Mouse (Mus musculus) 3T3-L1 (cell line): ENCODE results near the gene Pdcd1lg2.
A peak's percentile ranks its signal among the peaks of the same experiment; 100 is the strongest.
"Not testable (repeated sequence)": the region's sequence is repeated elsewhere in the genome, so short reads cannot be mapped to it uniquely, and the experiment has no call there.

Experiments
- DNase-seq: peaks from one replicate; pipeline ENCODE4 v3.0.0-alpha.2; 2015; ENCODE audit warnings: low read depth, low spot score

Gene Pdcd1lg2

DNA sequence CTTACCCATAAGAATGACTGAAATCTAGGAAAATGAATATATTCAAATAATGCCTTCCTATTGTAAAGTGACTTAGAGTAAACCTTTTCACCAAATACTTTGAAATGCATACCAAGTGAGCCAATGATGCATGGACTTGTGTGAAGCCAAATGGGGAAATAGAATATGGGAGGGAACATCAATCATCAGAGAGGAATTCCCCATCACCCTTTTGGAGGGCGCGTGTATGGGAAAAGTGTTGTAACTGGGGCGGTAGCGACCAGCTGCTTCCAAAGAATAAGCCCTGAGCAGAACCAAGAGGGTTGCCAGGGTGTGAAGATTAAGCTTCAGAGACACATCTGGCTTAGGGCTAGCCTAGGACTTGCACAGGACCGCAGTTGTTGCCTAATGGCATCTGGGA is 27.4 kb upstream of the Pdcd1lg2 start:
- no peak for DNase-seq

DNA sequence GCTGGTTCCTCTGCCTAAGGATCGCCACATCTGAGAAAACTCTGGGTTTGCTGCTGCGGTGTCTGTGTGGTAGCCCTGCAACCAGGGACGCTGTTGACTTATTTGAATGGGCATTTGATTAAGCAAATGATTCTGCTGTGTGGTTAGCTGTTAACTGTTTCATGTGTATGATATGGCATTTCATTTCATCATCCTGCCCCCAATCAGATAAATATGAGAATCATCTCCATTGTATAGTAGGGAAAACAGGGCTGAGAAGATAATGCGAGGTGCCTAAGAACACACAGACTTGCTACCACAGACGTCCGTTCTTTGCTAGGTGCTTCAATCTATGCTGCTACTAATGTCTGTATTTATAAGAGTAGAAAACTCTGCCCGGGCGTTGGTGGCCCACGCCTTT is 26.3 kb upstream of the Pdcd1lg2 start:
- DNase-seq: no peak

DNA sequence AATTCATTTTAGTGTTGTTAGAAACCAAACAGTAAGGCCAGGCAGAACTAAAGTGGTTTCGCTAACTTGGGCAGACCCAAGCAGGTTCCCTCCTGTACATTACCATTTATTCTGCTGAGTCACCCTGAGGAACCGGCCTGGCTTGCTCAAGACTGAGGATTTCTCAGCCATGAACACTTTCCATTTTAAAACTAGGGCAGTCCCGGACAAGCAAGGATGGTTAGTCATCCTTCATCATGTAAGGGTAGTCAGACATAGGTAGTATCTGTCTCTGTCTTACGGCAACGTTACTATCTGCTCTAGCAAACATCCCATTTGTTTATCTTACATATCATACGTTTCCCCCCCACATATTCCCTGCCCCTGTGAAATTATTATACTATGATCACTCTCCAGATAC is 25.7 kb upstream of the Pdcd1lg2 start:
- DNase-seq: peak; percentile 21

DNA sequence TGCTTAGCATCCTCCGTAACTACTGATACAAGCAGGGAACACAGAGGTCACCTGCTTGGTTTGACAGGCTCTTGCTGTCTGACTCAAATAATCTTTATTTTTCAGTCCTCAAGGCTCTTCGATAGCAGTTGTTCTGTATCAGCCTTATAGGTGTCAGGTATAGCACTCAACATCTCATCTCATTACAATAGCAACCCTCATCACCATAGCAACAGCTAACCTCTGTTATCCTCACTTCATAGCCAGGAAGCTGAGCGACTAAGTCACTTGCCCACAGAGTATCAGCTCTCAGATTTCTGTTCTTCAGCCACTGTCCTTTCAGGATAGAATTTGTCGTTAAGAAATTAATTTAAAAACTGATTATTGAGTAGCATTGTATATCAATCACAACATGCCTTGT is 24.9 kb upstream of the Pdcd1lg2 start:
- no peak for DNase-seq

DNA sequence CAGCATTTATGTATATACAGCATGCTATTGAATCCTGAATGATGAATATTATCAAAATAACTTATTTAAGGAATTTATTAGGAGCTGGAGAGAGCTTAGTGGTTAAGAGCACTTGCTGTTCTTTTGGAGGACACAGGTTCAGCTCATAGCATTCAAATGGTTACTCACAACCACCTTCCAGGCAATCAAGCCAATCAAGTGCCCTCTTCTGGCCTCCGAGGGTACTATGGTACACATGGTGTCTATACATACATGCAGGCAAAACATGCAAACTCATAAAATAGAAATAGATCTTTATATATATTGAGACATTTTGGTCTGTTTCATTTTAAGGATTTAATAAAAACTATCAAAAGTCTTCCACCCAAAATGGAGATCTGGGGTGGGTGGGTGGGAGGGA is 21.9 kb upstream of the Pdcd1lg2 start:
- DNase-seq: no peak

DNA sequence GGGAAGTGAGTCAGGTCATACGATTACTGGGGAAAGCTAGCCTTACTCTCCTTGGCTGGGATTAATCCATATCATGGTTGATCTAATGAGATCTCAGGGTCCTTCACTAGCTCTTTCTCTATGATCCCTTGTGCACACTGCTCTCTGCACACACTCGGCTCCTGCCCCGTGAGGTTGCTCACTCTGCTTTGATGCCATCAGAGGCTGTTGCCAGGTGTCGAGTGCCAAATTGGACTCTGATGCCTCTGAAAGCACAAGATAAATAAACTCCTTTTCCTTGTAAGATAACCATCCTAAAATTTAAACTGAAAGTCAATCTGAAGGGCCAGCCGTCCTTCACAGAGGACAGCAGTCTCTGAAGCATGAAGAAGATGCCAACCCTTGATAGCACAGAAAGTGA is 20.2 kb upstream of the Pdcd1lg2 start:
- DNase-seq: no peak

DNA sequence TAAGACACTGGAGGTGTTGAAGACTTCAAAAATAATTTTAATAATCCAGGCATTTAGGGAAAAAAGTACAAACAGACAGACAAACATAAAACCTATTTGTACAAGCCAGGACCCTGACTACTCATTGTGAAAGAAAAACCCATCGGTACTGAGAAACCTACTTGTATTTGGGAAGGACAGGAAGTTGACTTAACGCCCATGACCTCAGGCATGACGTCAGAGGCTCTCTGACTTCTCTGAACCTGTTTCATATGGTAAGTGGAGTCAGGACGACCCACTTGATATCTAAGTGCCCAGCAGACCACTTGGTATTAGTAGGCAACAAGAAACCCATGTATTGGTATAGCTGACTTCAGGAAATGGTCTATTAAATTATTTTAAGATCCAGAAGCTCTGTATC is 19.4 kb upstream of the Pdcd1lg2 start:
- DNase-seq: no peak

DNA sequence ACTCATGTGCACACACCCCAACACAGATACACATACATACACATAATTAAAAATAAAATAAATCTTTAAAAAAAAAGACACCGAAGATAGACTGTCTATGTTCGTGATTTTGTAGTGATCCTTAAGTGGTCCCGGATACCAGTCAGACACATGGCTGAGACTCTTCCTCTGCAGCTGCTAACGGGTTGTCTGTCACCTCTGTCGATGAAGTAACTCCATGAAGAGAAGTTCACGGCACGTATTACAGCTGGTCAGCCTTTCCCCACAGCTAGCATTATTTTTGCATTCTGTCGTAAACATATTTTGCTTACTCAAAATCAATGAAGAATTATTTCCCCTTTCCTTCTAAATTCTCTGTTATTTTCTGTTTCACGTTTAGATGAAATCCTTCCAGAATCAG is 17.4 kb upstream of the Pdcd1lg2 start:
- DNase-seq: no peak

DNA sequence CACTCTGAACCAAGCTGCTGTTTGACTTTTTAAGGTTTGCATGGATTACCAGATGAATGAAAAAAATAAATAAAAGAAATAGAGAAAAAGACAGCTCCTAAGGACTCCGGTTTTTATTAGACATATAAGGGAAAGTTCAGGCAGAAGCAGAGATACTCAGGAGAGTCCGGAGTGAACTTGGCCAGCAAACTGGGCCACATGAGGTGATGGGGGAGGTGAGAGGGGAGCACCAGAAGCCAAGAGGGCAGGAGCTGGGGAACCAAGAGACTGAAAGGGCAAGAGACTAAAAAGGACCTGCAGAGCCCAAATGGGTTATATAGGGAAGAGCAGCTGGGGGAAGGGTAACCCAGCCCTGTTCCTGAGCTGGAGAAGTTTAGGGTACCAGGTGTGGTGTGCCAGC is 16.0 kb upstream of the Pdcd1lg2 start:
- DNase-seq: no peak

DNA sequence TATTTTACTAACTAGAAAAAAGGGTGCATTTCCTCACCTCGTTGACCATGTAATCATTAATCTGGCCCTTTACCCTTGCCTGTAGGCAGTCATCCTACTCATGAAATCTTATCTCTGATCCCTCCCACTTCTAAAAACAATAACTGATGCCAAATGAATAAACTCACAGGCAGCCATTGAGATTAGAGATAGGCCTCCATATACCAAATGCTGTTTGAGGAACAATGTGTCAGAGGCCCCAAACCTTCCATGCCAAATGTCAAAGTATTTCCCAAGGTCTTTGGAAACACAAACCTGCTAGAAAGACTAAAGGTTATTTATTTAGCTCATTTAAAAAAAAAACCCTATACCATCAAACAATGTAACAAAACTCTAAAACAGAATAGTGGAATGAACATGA is 14.4 kb upstream of the Pdcd1lg2 start:
- DNase-seq: no peak

DNA sequence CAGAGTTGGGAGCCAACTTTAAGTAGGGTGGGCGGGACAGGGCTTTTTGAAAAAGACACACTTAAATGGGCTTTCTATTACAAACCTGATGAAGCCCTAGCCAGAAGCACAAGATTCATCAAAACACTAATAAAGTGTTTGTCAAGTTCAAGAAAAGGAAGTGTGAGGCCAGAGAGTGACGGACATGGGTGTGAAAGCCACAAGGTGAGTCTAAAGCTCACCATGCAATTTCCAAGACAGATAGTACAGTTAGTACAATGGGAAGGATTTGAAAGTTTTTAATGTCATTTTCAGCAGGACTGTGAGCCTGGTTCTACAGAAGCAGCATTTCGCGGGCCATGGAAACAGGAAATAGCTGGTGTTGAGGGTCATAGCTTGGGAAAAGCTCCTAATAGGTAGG is 10.9 kb upstream of the Pdcd1lg2 start:
- DNase-seq: no peak

DNA sequence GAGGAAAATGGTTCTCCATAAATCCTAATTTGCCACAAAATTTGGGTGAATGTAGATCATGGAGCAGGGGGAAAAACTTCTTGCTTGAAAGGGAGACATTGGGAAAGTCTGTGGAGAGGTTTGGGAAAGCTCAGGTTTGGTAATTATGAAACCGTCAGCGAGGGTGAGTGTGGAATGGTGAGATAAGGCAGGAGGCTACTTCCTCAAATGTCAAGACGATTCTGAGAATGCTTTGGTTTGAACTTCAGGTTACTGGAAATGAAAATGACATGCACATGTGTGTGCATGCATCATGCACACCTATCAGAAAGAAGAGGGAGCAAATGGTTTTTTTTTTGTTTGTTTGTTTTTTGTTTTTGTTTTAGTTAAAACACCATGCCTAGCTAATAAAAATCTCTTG is 10.3 kb upstream of the Pdcd1lg2 start:
- DNase-seq: no peak

DNA sequence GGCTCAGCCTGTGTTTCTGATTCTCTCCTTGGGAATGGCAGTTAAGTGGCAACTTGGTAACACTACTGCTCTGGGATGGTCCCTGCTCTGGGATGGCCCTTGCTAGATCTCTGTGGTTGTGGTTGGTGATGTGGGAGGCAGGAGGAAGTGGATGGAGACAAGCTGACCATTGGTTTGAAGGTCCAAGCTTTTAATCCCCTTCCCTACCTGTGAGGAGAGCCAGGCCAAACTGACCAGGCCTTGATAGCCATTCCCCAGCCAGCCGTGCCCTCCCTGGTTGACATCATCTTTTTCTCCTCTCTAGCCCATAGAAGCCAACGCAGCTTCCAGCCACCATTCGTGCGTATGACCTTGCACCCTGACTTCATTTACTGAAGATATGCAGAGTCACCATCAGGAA is 8.1 kb upstream of the Pdcd1lg2 start:
- DNase-seq: no peak

DNA sequence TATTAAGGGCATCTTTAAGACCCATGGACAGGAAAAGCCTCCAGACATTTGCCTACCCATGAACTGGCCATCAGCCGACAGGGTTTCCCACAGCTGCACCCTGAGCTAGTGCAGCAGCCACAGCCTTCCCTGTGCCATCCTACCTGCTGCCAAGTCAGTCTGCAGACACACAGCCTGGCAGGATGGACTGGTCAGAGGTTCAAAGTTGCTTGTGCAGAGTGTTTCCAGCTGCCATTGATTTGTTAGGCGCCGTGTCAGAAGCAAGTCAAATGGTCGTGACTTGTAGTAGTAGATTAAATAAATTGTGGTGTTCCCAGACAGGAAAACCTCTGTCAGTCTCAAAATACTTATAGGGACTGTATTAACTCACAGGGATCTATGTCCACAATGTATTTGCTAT is 7.5 kb upstream of the Pdcd1lg2 start:
- DNase-seq: no peak

DNA sequence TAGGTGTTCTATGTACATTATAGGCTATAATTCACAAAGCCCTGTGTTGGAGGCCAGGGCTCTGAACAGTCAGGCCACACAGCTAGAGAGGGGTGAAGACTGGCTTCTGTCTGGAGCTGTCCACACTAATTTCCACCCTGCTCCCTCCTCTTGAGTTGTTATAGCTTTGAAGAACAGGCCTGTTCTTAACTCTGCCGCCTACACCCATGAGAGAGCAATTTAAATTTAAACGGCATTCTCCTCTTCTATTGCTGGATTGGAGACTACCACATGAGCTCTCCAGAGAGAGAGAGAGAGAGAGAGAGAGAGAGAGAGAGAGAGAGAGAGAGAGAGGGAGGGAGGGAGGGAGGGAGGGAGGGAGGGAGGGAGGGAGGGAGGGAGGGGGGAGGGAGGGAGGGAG is 5.3 kb upstream of the Pdcd1lg2 start:
- no peak for DNase-seq

DNA sequence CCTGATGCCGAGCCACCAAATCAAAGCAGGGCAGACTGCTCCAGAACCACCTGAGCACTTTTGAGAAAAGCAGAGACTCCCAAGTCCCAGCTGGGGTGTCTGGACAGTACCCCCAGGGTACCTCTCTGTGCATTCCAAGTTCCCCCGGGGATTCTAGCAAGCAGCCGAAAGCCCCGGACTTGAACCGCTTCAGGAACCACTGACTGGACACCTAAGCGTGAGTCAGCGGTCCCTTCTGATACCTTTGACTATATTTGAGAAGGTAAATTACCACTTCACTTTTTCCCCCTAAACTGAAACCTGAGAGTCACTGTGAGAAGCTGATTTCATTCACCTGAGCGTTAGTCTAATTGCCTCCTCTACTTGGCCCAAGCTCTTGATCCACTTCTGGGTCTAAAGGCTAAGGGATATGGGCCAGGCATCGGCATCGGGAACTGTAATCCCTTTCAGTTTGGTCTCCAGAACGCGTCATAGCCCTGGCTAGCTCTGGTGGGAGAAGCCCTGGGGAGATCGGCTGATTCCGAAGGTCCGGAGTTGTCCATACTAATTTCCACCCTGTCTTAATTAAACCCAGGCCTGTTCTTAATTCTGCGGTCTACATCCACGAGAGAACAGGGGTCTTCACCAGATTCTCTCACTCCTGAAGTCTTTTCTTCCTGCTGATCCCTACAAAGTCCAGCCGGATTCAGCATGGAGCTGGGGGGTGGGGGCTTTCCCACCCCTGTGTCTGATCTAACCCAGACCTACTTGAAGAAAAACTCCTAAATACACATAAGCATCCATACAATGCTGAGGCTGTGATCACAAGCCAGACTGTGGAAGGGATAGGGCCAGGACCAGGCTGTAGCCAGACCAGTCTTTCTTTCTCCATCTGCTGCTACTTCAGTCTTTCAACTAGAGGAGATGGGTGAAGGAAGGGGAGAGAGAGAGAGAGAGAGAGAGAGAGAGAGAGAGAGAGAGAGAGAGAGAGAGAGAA is 4.4 kb upstream of the Pdcd1lg2 start:
- no peak for DNase-seq

DNA sequence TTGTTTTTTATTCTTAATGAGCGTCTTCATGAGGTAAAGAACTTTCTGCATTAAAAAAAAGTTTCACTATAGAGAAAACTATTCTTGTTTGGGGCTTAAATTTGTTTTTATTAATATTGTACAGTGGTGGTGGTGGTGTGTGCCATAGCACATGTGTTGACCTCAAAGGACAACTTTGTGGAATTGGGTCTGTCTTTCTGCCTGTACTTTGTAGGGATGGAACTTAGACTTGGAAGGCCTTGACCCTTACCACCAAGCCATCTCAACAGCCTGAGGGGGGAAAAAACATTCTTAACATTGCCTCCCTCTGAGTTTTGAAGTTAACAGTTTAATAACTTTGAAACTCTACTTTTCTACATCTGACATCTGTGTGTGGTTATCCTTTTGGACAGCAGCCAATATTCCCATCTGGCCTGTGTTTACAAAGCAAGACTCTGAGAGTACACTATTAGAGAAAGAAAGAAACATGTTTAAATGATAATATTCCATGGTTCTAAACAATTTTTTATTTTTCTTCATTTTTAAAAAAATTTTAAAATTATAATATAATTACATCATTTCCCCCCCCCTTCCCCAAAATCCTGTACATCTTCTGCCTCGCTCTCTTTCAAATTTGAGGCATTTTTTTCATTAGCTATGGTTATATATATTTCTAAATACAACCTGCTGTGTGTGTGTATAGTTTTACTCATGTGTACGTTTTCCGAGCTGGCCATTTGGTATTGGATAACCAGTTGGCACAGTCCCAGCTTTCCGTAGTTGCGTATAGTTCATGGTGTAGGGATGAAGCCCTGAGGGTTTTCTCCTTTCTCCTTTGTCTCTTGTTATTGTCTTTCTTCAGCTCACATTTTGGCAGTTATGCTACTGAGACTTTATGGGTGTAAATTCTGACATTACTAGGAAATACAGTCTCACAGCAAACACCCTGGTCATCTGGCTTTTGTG is 2.0 kb downstream of the Pdcd1lg2 start:
- DNase-seq: peak; percentile 93

DNA sequence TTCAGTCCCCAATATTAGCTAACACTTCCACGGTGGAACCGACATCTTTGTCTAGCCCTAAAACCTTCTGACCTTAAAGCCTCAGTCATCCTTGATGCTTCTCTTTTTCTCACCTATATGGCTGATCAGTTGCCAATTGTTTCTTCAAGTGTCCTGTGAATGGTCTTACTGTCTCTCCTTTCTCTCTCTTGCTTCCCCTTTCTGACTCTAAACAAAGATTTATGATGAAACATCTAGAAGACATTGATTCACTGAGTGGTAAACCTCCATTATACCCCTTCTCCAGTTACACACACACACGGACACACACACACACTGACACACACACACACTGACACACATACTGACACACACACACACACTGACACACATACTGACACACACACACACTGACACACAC is 3.8 kb downstream of the Pdcd1lg2 start:
- DNase-seq: no peak

DNA sequence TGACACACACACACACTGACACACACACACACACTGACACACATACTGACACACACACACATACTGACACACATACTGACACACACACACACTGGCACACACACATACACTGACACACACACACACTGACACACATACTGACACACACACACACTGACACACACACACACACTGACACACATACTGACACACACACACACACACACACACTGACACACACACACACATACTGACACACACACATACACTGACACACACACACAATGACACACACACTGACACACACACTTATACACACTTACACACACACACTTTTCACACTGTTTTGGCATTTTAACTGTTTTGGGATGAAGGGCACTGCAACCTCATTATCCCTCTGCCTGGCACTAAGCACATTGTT is 4.2 kb downstream of the Pdcd1lg2 start:
- DNase-seq: not testable (repeated sequence)

DNA sequence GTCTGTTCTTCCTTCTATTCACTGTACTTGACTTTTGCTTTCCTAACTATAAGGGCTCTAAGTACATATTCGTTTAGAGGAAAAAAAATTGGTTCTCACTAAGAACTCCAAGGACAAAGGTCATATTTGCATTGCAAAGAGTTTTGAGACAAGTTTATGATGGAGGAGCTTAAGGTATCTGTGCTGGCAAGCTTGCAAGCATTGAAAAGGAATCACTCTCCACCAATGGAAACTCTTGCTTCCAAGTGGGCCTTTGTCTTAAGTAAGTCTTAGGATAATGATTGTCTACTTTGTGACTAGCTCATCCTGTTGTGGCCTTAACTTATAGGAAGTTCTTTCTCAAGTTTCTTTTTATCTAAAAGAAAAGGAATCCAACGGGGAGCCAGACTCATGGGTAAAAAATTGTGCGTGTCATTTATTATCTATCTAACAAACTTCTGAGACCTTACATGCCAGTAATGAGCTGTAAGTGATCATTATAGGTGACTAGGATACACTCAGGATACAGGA is 5.7 kb downstream of the Pdcd1lg2 start:
- DNase-seq: no peak

DNA sequence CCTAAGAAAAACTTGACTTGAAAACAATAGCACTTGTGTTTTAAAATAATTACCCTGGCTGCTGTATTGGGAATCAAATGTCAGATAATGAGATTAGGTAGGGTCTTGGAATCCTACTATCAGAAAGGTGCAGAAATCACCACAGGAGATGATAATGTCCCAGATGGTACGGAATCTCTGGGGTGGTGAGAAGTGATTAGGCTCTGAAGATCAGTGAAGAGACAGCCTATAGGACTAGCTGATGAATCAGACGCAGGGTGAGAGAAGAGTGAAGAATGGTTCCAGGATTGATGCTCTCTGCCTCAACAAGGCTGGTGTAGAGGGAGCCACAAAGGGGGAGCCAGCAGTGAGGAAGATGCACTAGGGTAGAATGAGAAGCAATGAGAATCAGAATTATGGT is 6.5 kb downstream of the Pdcd1lg2 start:
- DNase-seq: no peak

DNA sequence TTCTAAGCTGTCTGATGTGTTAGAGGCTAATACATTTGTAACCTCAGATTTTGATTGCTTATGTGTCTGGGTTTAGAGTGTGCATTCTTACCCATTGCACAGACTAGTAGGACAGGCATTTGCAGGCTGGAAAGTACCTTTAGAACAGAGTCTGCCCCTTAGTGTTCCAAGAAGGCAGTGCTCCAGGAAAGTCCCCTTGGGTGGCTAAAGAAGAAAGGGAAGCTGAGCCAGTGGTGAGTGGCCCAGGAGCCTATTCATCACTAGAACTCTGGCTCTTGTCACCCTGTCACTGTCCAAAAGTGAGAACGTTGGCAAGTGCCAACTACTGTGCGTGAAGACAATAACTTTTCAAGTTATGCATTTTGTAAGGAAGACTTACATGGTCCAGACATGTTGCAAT is 7.2 kb downstream of the Pdcd1lg2 start:
- no peak for DNase-seq
